Mouse (Mus musculus) hindbrain, embryonic 12.5 days (tissue): Measurements from ENCODE around the gene Slmap. TPM values are rescaled to one million over a fixed set of nuclear protein-coding genes. Genes with fewer than 3 reads are reported as not detected.

Experiments used
- ATAC-seq: fragments of 200-750 bp; cut with Nextera tagmentation; 2 replicates; pipeline ENCODE4 v1.8.0; 2017; ENCODE audit warnings: moderate TSS enrichment; ENCODE audit not compliant: low FRiP score
- H3K27ac ChIP-seq: fragments of 300-500 bp; sonication (generic); 2 replicates; pipeline ENCODE4 v1.5.1; 2016; ENCODE audit warnings: mild to moderate bottlenecking
- H3K27me3 ChIP-seq: fragments of 300-500 bp; sonication (generic); 2 replicates; pipeline ENCODE4 v1.6.1; 2016; ENCODE audit warnings: mild to moderate bottlenecking
- H3K36me3 ChIP-seq: fragments of 300-500 bp; sonication (generic); 2 replicates; pipeline ENCODE4 v1.6.1; 2016; ENCODE audit warnings: mild to moderate bottlenecking
- H3K4me1 ChIP-seq: fragments of 300-500 bp; sonication (generic); 2 replicates; pipeline ENCODE4 v1.6.1; 2016
- H3K4me2 ChIP-seq: fragments of 300-500 bp; sonication (generic); replicated peaks from 2 replicates; pipeline ENCODE4 v1.6.1; 2016; ENCODE audit warnings: mild to moderate bottlenecking
- H3K4me3 ChIP-seq: fragments of 300-500 bp; sonication (generic); 2 replicates; pipeline ENCODE4 v1.5.1; 2016; ENCODE audit warnings: mild to moderate bottlenecking
- H3K9ac ChIP-seq: fragments of 300-500 bp; sonication (generic); 2 replicates; pipeline ENCODE4 v1.6.1; 2016; ENCODE audit warnings: mild to moderate bottlenecking, moderate library complexity
- H3K9me3 ChIP-seq: fragments of 300-500 bp; sonication (generic); replicated peaks from 2 replicates; pipeline ENCODE4 v1.6.1; 2016; ENCODE audit warnings: mild to moderate bottlenecking
- WGBS: fragments of 180-500 bp; shearing (Covaris S2); methylation state at CpG from one replicate; pipeline ENCODE4 v1.1.7; 2016; 5-methylcytosine and 5-hydroxymethylcytosine counted together
- polyA plus RNA-seq: library from polyadenylated mRNA; unstranded; fragments of >200 nt; fragmentation: Nextera tagmentation; extraction: Ambion mirVana; gene quantifications from 2 replicates; pipeline ENCODE4 v1.2.1, GENCODE M21; 2016

Slmap gene
- polyA plus RNA-seq, 1 experiment from 2014 or later, result 24.9 TPM

DNA sequence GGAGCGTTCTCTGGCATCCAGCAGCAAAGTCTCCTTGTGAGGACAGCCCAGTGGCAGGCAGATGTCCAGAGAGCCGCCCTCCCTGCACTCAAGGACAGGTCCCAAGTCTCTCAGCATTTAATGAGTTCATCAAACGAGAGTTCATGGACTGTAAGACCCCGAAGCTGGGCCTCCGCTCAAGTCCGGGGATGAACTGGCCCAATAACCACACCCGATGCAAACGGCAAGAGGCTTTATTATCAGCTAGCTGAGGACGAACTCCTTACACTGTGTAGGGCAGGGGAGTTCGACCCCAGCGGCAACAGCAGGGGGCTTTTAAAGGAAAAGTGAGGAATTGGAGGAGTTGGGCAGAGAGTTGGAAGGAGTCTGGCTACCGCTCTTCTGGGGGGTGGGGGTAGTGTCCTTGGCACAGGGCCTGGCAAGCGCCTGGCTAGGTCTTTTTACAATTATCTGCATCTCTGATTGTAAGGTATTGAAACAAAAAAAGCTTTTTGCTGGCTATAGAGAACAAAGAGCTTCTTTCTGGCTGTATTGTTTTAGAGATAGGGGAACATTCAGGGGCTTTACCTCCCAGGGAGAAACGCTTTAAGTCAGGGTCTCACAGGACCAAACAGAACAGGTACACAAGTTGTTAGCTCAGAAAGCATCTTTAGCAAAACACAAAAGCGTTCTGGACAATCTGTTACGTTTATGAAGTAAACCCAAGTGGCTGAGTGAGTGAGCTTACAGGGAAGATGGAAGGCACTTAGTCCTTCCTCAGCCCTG, 84.5 kb downstream of the Slmap start:
- no peaks in the 10 kb centered on the region for H3K36me3 ChIP-seq
- no peaks in the 10 kb centered on the region for H3K27me3 ChIP-seq
- 26% methylated on average over 16 of the region's 16 CpGs for WGBS
- H3K27ac ChIP-seq, result no peak overlapping the region
- ATAC-seq, result no peak
- H3K4me1 ChIP-seq, result peaks cover 8% of the 10 kb centered on the region; the same call in 1 of the 2 replicates
- no peak overlapping the region; the same call in 1 of the 2 replicates for H3K4me2 ChIP-seq
- no peaks in the 10 kb centered on the region for H3K9me3 ChIP-seq
- H3K9ac ChIP-seq, result no peak overlapping the region
- no peak overlapping the region for H3K4me3 ChIP-seq

DNA sequence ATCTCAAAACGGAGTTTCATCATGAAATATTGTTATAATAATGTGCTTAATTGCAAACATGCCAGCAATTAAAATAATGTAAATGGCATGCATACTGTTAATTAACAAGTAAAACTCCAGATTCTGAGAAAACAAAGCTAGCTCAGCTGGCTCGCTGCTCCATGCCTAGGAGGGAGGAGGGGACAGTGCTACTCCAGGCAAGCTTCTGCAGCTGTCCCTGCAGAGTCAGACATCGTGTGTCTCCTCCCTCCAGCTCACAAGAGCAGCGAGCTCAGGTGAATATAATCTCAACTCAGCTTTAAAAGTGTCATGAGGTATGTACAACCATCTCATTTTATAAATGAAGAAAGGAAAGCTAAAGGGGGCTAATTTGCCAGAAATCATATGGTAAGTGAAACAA, 86.2 kb downstream of the Slmap start:
- Histone ChIP-seq H3K27ac (no peak overlapping the region), H3K27me3 (no peaks in the 10 kb centered on the region), H3K4me1 (peaks cover 8% of the 10 kb centered on the region; the same call in 1 of the 2 replicates), H3K9ac (no peak overlapping the region), H3K36me3 (no peaks in the 10 kb centered on the region), H3K9me3 (no peaks in the 10 kb centered on the region), H3K4me3 (no peak overlapping the region), H3K4me2 (no peak overlapping the region)
- ATAC-seq, result no peak
- 77% methylated on average over 4 of the region's 4 CpGs for WGBS

DNA sequence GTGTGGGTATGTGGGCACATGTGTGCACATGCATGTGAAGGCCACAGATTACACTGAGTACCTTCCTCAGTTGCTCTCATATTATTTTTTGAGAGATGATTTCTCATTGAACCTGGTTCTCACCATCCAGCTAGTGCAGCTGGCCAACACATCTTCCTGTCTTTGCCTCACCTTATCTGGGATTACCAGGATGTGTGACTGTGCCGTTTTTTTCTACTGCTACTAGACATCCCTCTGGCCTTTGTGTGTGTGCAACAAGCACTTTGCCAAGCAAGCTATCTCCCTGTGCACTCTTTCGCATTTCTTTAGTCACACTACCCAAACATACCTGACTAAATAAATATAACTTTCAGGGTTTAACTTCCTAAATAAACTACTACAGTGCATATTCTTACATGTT, 87.5 kb downstream of the Slmap start:
- no peak for ATAC-seq
- Histone ChIP-seq H3K27me3 (no peaks in the 10 kb centered on the region), H3K9ac (no peak overlapping the region), H3K9me3 (no peaks in the 10 kb centered on the region), H3K36me3 (no peaks in the 10 kb centered on the region), H3K27ac (no peak overlapping the region), H3K4me3 (no peak overlapping the region), H3K4me1 (peaks cover 8% of the 10 kb centered on the region; the same call in 1 of the 2 replicates), H3K4me2 (no peak overlapping the region)
- WGBS, result 93% methylated on average over 2 of the region's 2 CpGs

DNA sequence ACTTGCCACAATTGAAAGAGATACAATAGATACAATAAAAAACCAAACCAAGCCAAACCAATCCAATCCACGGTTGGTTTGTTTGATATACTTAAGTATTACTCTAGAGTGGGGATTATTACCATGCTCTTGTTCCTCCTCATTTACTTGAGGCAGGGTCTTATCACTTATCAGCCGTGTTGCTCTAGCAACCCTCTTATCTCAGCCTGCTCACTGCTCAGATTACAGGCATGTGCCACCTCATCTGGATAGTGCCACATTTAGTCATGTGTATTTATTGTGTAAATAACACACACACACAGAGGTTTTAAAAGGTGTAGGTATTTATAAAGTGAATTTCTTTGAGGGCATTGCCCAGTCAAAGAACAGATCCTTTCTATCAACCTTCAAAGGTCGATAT, 88.2 kb downstream of the Slmap start:
- Histone ChIP-seq H3K4me1 (peaks cover 8% of the 10 kb centered on the region; the same call in 1 of the 2 replicates), H3K27ac (no peak overlapping the region), H3K9ac (no peak overlapping the region), H3K4me2 (no peak overlapping the region), H3K4me3 (no peak overlapping the region), H3K27me3 (no peaks in the 10 kb centered on the region), H3K9me3 (no peaks in the 10 kb centered on the region), H3K36me3 (no peaks in the 10 kb centered on the region)
- no peak for ATAC-seq
- WGBS, result 90% methylated on average over 3 of the region's 3 CpGs

DNA sequence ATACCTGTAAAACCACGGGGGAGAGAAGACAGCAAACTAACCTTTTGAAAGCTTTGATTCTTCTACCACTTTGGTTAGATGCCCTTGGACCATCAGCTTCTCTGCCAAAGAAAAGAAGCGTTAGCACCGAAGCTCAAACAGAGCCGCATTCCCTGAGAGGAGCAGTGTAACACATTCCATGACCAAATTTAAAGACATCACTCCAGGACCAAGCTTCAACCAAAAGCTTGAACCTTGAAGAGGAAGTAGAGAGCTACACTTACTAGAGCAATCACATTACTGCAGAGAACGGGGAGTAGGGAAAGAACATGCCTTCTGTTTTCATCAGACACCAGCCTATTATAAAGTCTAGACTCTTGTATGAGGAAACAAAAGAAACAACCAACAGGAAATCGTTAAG, 92.2 kb downstream of the Slmap start:
- no peaks in the 10 kb centered on the region for H3K36me3 ChIP-seq
- no peaks in the 10 kb centered on the region for H3K27me3 ChIP-seq
- no peak overlapping the region for H3K27ac ChIP-seq
- no peaks in the 10 kb centered on the region for H3K9me3 ChIP-seq
- H3K4me3 ChIP-seq, result no peak overlapping the region
- WGBS, result 78% methylated on average over 6 of the region's 6 CpGs
- H3K4me1 ChIP-seq, result no peaks in the 10 kb centered on the region
- H3K9ac ChIP-seq, result no peak overlapping the region
- no peak overlapping the region for H3K4me2 ChIP-seq
- no peak for ATAC-seq

DNA sequence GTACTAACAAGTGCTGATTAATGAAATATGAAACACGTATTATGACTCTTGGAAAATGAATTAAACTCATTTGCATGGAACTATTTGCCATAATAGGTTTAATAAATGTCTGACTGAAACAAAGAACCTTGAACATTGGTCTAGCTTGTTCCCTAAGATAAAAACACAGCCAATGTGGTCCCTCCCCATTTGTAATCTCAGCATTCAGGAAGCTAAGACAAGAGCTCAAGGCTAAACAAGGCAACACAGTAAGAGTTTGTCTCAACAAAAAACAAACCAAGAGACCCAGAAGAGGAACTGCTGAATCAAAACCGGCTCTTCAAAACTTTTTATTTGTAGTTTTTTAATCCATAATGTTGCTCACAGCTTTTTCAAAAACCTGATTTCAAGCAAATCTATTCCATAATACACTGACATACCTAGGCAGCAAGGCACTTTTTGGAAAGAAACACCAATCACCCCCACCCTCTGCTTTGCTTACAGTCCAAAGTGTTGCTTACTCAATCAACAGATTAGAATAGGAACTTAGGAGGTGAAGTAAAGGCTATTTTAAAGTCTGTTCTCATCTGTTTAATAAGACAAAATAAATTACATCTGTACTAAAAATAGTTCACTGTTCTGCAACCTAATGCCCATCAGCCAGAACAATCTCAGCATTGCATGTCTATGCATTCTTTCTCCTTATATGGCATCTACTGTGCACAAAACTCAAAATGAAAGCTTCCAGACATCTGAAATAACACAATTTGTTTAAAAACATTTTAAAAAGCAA, 93.5 kb downstream of the Slmap start:
- Histone ChIP-seq H3K36me3 (0 out of 2 replicates have a peak, but pooled peaks cover 5% of the 10 kb centered on the region), H3K9me3 (no peaks in the 10 kb centered on the region), H3K9ac (no peak overlapping the region), H3K27me3 (no peaks in the 10 kb centered on the region), H3K4me2 (no peak overlapping the region), H3K4me3 (no peak overlapping the region), H3K4me1 (no peaks in the 10 kb centered on the region), H3K27ac (no peak overlapping the region)
- 93% methylated on average over 2 of the region's 2 CpGs for WGBS
- ATAC-seq, result no peak

DNA sequence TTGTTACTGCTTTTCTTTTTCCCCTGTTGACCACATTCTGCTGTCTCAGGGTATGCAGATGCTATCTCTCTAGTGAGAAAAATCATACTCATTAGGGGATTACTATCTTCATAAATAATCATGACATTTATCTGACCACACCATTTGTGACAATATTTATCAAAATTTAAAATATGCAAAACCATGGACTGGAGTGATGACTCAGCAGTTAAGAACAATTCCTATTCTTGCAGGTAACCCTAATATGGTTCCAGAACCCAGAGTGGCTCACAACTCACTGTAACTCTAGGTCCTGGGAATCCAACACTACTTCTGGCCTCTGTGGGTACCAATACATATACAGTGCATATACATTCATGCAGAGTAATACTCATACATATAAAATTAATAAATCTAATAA, 94.7 kb downstream of the Slmap start:
- peaks cover 11% of the 10 kb centered on the region; the same call in 1 of the 2 replicates for H3K36me3 ChIP-seq
- ATAC-seq, result no peak
- no peaks in the 10 kb centered on the region for H3K27me3 ChIP-seq
- no peaks in the 10 kb centered on the region for H3K9me3 ChIP-seq
- H3K27ac ChIP-seq, result no peak overlapping the region
- H3K4me1 ChIP-seq, result no peaks in the 10 kb centered on the region
- H3K4me2 ChIP-seq, result no peak overlapping the region
- H3K4me3 ChIP-seq, result no peak overlapping the region
- H3K9ac ChIP-seq, result no peak overlapping the region

DNA sequence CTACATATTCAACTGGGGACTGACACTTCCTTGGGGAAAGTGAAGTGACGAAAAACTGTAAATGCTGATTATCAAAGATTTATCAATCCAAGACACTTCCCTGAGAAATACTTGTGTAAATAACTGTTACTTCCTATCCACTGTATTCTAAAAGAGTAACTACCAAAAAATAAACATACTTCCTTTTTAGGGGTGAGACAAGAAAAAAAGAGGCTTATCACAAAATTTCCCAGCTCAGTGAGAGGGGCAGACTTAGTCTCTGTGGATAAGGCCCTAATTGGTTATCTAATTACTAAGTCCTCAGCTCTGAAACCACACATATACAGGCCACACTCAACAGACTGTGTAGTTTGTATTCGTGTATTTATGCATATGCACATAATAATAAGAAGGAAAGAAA, 97.0 kb downstream of the Slmap start:
- no peak for ATAC-seq
- Histone ChIP-seq H3K9me3 (no peaks in the 10 kb centered on the region), H3K4me2 (no peak overlapping the region), H3K4me1 (no peaks in the 10 kb centered on the region), H3K4me3 (no peak overlapping the region), H3K9ac (no peak overlapping the region), H3K27ac (no peak overlapping the region), H3K27me3 (no peaks in the 10 kb centered on the region), H3K36me3 (peaks cover 11% of the 10 kb centered on the region; the same call in 1 of the 2 replicates)
- WGBS, result 82% methylated on average over 2 of the region's 2 CpGs

DNA sequence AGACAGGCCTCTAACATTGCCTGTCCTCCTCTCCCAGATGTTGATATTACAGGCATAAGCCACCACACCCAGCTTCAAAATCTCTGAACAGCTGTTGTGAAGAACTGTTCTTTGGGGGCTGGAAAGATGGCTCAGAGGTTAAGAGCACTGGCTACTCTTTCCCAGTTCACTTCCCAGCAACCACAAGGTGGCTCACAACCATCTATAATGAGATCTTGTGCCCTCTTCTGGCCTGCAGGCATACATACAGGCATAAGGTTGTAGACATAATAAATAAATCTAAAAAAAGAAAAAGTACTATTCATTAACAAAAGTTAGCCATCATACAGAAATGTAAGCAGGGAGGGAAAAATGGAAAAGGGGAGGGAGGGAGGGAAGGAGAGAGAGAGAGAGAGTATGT, 98.4 kb downstream of the Slmap start:
- no peak overlapping the region for H3K27ac ChIP-seq
- H3K9ac ChIP-seq, result no peak overlapping the region
- H3K36me3 ChIP-seq, result peaks cover 11% of the 10 kb centered on the region; the same call in 1 of the 2 replicates
- ATAC-seq, result no peak
- H3K4me1 ChIP-seq, result no peaks in the 10 kb centered on the region
- H3K4me2 ChIP-seq, result no peak overlapping the region
- H3K9me3 ChIP-seq, result no peaks in the 10 kb centered on the region
- no peaks in the 10 kb centered on the region for H3K27me3 ChIP-seq
- no peak overlapping the region for H3K4me3 ChIP-seq

DNA sequence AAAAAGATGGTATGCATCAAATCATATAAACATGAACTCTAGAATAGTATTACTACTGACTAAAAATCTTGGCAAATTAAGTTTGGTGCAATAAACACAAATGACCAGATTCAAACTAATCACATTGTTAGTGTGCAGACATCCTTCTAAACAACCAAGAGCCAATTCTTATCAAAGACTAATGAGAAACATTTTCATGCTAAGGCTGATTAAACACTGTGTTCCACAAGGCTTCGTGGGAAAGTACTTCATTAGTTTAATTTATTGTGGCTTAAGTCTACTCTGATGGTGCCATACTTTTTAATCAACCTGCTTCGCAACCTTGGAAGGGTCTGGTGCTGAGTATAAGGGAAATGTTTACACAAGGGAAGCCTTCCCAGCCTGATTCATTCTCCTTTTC, 102.4 kb downstream of the Slmap start:
- WGBS, result 76% methylated on average over 2 of the region's 2 CpGs
- no peaks in the 10 kb centered on the region for H3K9me3 ChIP-seq
- H3K27ac ChIP-seq, result no peak overlapping the region
- ATAC-seq, result no peak
- H3K36me3 ChIP-seq, result peaks cover 11% of the 10 kb centered on the region; the same call in 1 of the 2 replicates
- H3K27me3 ChIP-seq, result no peaks in the 10 kb centered on the region
- H3K9ac ChIP-seq, result no peak overlapping the region
- H3K4me3 ChIP-seq, result no peak overlapping the region
- no peak overlapping the region for H3K4me2 ChIP-seq
- no peaks in the 10 kb centered on the region for H3K4me1 ChIP-seq

DNA sequence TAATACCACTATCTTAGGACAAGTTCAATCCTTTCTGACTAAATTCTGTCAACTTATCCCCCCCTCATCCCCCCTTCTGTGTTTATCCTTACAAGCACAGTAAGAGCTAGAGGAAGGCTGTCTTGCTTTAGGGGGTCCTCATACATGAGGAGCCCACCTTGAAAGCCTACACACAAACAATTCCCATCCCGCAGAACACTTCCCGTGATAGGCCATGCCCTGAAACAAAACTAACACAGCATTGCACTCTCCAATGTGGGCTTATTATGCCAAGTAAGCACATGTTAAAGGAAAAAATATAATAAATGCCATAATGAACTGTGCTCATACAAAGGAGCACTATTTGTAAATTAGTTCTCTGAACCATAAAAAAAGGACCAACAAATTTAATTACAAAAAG, 102.8 kb downstream of the Slmap start:
- ATAC-seq, result no peak

DNA sequence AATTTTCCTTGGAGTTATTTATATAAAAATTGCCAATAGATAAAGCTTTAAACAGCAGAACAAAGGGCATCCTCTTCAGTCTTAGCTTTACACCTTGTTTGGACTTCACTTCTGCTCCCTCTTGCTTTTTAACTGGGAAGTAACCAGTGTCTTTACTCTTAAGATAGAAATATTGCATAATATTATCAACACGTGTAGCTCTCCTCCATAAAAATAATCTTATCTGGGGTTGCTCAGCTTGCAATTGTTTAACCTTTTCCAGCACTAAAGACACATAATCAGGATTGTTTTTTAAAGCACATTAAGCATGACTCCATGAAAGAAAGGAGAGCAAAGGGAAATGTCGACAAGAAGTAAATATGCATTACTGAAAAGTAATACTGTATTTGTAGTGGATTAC, 114.5 kb downstream of the Slmap start:
- Histone ChIP-seq H3K27ac (no peak overlapping the region), H3K4me3 (no peak overlapping the region), H3K27me3 (no peaks in the 10 kb centered on the region), H3K36me3 (peaks cover 20% of the 10 kb centered on the region), H3K9ac (no peak overlapping the region), H3K4me1 (no peaks in the 10 kb centered on the region), H3K9me3 (no peaks in the 10 kb centered on the region), H3K4me2 (no peak overlapping the region)
- ATAC-seq, result no peak
- 89% methylated on average over 2 of the region's 2 CpGs for WGBS

More for the DNA sequence above, 102.8 kb downstream of the Slmap start:
- H3K4me2 ChIP-seq, result no peak overlapping the region
- no peaks in the 10 kb centered on the region for H3K4me1 ChIP-seq
- peaks cover 10% of the 10 kb centered on the region; the same call in 1 of the 2 replicates for H3K36me3 ChIP-seq
- no peaks in the 10 kb centered on the region for H3K27me3 ChIP-seq
- H3K9me3 ChIP-seq, result no peaks in the 10 kb centered on the region
- WGBS, result 86% methylated on average over 2 of the region's 2 CpGs
- no peak overlapping the region for H3K9ac ChIP-seq
- H3K27ac ChIP-seq, result no peak overlapping the region
- H3K4me3 ChIP-seq, result no peak overlapping the region
